Mouse (Mus musculus): ENCODE measurements around the gene Cnot10. TPM values are rescaled to one million over a fixed set of nuclear protein-coding genes. Genes with fewer than 3 reads are reported as not detected.

The Cnot10 gene
- total and polyA plus RNA-seq, 2 experiments: 10.7 to 15.2 TPM

GRCm38 (mm10) chr9:114613026-114613425 is 27.0 kb downstream of the Cnot10 start:
- H3K4me1 ChIP-seq (ENCODE audit: control insufficient read depth, insufficient read depth, low read length): no peaks in the 10 kb centered on the region
- DNase-seq (ENCODE audit: extremely low read depth, low read depth, low spot score): no peak
- H3K4me3 ChIP-seq (ENCODE audit: insufficient read depth, low read depth, low read length): no peak overlapping the region
- peaks cover 40% of the 10 kb centered on the region for H3K36me3 ChIP-seq (ENCODE audit: control insufficient read depth, insufficient read depth, low read length)
- H3K27me3 ChIP-seq (ENCODE audit: control insufficient read depth, insufficient read depth, low read length): no peaks in the 10 kb centered on the region
- TF ChIP-seq POLR2A (IDR thresholded peaks at IDR 0.05; ENCODE audit: extremely low read depth, insufficient read depth, low read length) (no peak), CTCF (IDR thresholded peaks at IDR 0.05; ENCODE audit: low read depth, low read length) (no peak)
- no peak overlapping the region for H3K27ac ChIP-seq (replicated peaks; ENCODE audit: insufficient read depth, low read depth, low read length)
- WGBS: 88% methylated on average over 4 of the region's 4 CpGs
- H3K79me2 ChIP-seq (ENCODE audit: control insufficient read depth, insufficient read depth, low read length): no peaks in the 10 kb centered on the region
- no peak overlapping the region for H3K9ac ChIP-seq (ENCODE audit: low read depth, low read length)

- H3K79me2 ChIP-seq (ENCODE audit: control insufficient read depth, insufficient read depth, low read length): no peaks in the 10 kb centered on the region
- WGBS: 90% methylated on average over 4 of the region's 4 CpGs
- DNase-seq (ENCODE audit: extremely low read depth, low read depth, low spot score): no peak
- no peaks in the 10 kb centered on the region for H3K4me1 ChIP-seq (ENCODE audit: control insufficient read depth, insufficient read depth, low read length)
- peaks cover 39% of the 10 kb centered on the region for H3K36me3 ChIP-seq (ENCODE audit: control insufficient read depth, insufficient read depth, low read length)
- no peaks in the 10 kb centered on the region for H3K27me3 ChIP-seq (ENCODE audit: control insufficient read depth, insufficient read depth, low read length)
- no peak overlapping the region for H3K4me3 ChIP-seq (ENCODE audit: insufficient read depth, low read depth, low read length)
- no peak overlapping the region for H3K9ac ChIP-seq (ENCODE audit: low read depth, low read length)
- no peak overlapping the region for H3K27ac ChIP-seq (replicated peaks; ENCODE audit: insufficient read depth, low read depth, low read length)
- TF ChIP-seq POLR2A (IDR thresholded peaks at IDR 0.05; ENCODE audit: extremely low read depth, insufficient read depth, low read length): no peak
- TF ChIP-seq CTCF (IDR thresholded peaks at IDR 0.05; ENCODE audit: low read depth, low read length): no peak
These were observed 27.4 kb downstream of the Cnot10 start for GRCm38 (mm10) chr9:114612566-114612965.

- no peak for DNase-seq (ENCODE audit: extremely low read depth, low read depth, low spot score)
- WGBS: 97% methylated on average over 3 of the region's 3 CpGs
- no peak for TF ChIP-seq CTCF (IDR thresholded peaks at IDR 0.05; ENCODE audit: low read depth, low read length)
- TF ChIP-seq POLR2A (IDR thresholded peaks at IDR 0.05; ENCODE audit: extremely low read depth, insufficient read depth, low read length): no peak
- no peak overlapping the region for H3K9ac ChIP-seq (ENCODE audit: low read depth, low read length)
- no peaks in the 10 kb centered on the region for H3K79me2 ChIP-seq (ENCODE audit: control insufficient read depth, insufficient read depth, low read length)
- H3K36me3 ChIP-seq (ENCODE audit: control insufficient read depth, insufficient read depth, low read length): peaks cover 39% of the 10 kb centered on the region
- H3K4me1 ChIP-seq (ENCODE audit: control insufficient read depth, insufficient read depth, low read length): no peaks in the 10 kb centered on the region
- H3K4me3 ChIP-seq (ENCODE audit: insufficient read depth, low read depth, low read length): no peak overlapping the region
- H3K27me3 ChIP-seq (ENCODE audit: control insufficient read depth, insufficient read depth, low read length): no peaks in the 10 kb centered on the region
- H3K27ac ChIP-seq (replicated peaks; ENCODE audit: insufficient read depth, low read depth, low read length): no peak overlapping the region
These were observed 29.7 kb downstream of the Cnot10 start for GRCm38 (mm10) chr9:114610266-114610665.

GRCm38 (mm10) chr9:114603876-114604540 is 36.0 kb downstream of the Cnot10 start:
- DNase-seq (ENCODE audit: extremely low read depth, low read depth, low spot score): no peak
- 80% methylated on average over 12 of the region's 12 CpGs for WGBS
- H3K4me1 ChIP-seq (ENCODE audit: control insufficient read depth, insufficient read depth, low read length): no peaks in the 10 kb centered on the region

GRCm38 (mm10) chr9:114601096-114601495 is 38.9 kb downstream of the Cnot10 start:
- no peak overlapping the region for H3K27ac ChIP-seq (replicated peaks; ENCODE audit: insufficient read depth, low read depth, low read length)
- peaks cover 11% of the 10 kb centered on the region; the same call in 1 of the 2 replicates for H3K36me3 ChIP-seq (ENCODE audit: control insufficient read depth, insufficient read depth, low read length)
- no peaks in the 10 kb centered on the region for H3K79me2 ChIP-seq (ENCODE audit: control insufficient read depth, insufficient read depth, low read length)
- no peak for TF ChIP-seq POLR2A (IDR thresholded peaks at IDR 0.05; ENCODE audit: extremely low read depth, insufficient read depth, low read length)
- TF ChIP-seq CTCF (IDR thresholded peaks at IDR 0.05; ENCODE audit: low read depth, low read length): no peak
- H3K4me3 ChIP-seq (ENCODE audit: insufficient read depth, low read depth, low read length): no peak overlapping the region
- H3K9ac ChIP-seq (ENCODE audit: low read depth, low read length): no peak overlapping the region
- WGBS: 68% methylated on average over 1 of the region's 1 CpGs
- H3K4me1 ChIP-seq (ENCODE audit: control insufficient read depth, insufficient read depth, low read length): no peaks in the 10 kb centered on the region
- DNase-seq (ENCODE audit: extremely low read depth, low read depth, low spot score): no peak
- no peaks in the 10 kb centered on the region for H3K27me3 ChIP-seq (ENCODE audit: control insufficient read depth, insufficient read depth, low read length)

More at GRCm38 (mm10) chr9:114603876-114604540, 36.0 kb downstream of the Cnot10 start:
- Histone ChIP-seq H3K27ac (replicated peaks; ENCODE audit: insufficient read depth, low read depth, low read length) (no peak overlapping the region), H3K9ac (ENCODE audit: low read depth, low read length) (no peak overlapping the region), H3K36me3 (ENCODE audit: control insufficient read depth, insufficient read depth, low read length) (peaks cover 18% of the 10 kb centered on the region), H3K79me2 (ENCODE audit: control insufficient read depth, insufficient read depth, low read length) (no peaks in the 10 kb centered on the region), H3K27me3 (ENCODE audit: control insufficient read depth, insufficient read depth, low read length) (no peaks in the 10 kb centered on the region), H3K4me3 (ENCODE audit: insufficient read depth, low read depth, low read length) (no peak overlapping the region)
- TF ChIP-seq POLR2A (IDR thresholded peaks at IDR 0.05; ENCODE audit: extremely low read depth, insufficient read depth, low read length) (no peak), CTCF (IDR thresholded peaks at IDR 0.05; ENCODE audit: low read depth, low read length) (no peak)

GRCm38 (mm10) chr9:114585017-114585345 is 55.0 kb downstream of the Cnot10 start:
- Histone ChIP-seq H3K79me2 (ENCODE audit: control insufficient read depth, insufficient read depth, low read length) (no peaks in the 10 kb centered on the region), H3K27me3 (ENCODE audit: control insufficient read depth, insufficient read depth, low read length) (no peaks in the 10 kb centered on the region), H3K4me1 (ENCODE audit: control insufficient read depth, insufficient read depth, low read length) (no peaks in the 10 kb centered on the region), H3K4me3 (ENCODE audit: insufficient read depth, low read depth, low read length) (no peak overlapping the region), H3K9ac (ENCODE audit: low read depth, low read length) (no peak overlapping the region), H3K36me3 (ENCODE audit: control insufficient read depth, insufficient read depth, low read length) (peaks cover 4% of the 10 kb centered on the region; the same call in 1 of the 2 replicates), H3K27ac (replicated peaks; ENCODE audit: insufficient read depth, low read depth, low read length) (peak overlapping the region; percentile 79)
- DNase-seq (ENCODE audit: extremely low read depth, low read depth, low spot score): no peak
- 25% methylated on average over 5 of the region's 5 CpGs for WGBS
- TF ChIP-seq CTCF (IDR thresholded peaks at IDR 0.05; ENCODE audit: low read depth, low read length) (peak; percentile 19; the same call in 1 of the 2 replicates), POLR2A (IDR thresholded peaks at IDR 0.05; ENCODE audit: extremely low read depth, insufficient read depth, low read length) (no peak)
